Mouse (Mus musculus) ES-CJ7 (cell line): ENCODE measurements around the gene Dstyk.

Experiments used
- DNase-seq: peaks from one replicate; pipeline ENCODE4 v3.0.0; 2011; ENCODE audit warnings: low read depth, low spot score

The Dstyk gene

DNA sequence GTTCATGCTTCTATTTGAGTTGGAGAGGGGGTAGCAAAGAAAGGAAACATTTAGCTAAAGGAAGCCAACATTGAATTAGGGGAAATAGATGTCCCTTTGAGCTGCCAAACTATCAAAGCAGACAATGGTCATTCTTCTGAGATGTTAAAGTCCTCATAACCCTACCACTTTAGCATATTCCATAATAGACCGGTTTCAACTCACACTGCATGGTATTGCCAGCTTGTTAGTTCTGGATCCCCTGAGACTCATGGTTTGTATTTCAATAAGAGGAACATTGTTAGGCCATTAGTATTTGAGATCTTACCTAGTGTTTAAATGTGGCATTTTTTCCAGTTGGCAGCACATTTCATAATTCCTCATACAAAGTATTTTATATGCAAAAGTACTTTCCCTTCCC lies 19.6 kb downstream of the Dstyk start:
- no peak for DNase-seq

DNA sequence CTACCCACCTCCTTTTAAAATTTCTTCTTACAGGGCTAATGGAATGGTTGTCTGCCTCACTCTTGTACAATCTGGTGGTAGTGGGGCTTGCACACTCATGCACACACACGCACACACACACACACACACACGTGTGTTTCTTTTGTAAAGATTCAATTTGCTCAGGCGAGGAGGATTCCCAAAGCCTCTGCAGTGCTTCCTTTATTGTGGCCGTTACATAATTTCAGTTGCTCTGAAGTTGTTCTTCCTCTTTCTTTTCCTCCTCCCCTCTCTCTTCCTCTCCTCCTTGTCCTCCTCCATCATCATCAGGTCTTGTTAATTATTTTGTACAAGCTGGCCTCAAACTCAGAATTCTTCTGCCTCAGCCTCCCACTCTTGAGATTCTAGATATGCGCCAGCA lies 20.0 kb downstream of the Dstyk start:
- no peak for DNase-seq

DNA sequence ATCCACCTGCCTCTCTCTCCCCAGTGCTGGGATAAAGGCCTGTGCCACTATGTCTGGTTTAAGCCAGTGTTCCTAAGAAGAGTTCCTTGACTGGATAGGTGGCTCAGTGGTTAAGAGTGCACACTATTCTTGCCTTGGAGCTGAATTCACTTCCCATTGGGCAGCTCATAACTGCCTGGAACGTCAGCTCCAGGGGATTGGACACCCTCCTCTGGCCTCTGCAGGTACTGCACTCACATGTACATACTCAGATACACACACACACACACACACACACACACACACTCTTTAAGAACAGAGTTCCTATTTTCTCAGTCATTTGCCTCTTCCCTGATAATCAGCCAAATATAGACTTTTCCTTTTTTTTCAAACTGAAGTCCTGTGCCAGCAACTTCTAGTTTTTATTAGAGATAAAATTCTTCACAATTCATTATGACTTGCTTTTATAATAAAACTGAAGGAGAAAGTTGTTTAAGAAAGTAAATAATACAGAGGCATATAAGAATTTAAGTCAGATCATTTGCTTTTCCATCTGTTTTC lies 23.6 kb downstream of the Dstyk start:
- peak; percentile 62 for DNase-seq

- DNase-seq: no peak
These were observed 32.4 kb downstream of the Dstyk start for GRCm38 (mm10) chr1:132449742-132450141.

GRCm38 (mm10) chr1:132464651-132465050 lies 47.3 kb downstream of the Dstyk start:
- no peak for DNase-seq

DNA sequence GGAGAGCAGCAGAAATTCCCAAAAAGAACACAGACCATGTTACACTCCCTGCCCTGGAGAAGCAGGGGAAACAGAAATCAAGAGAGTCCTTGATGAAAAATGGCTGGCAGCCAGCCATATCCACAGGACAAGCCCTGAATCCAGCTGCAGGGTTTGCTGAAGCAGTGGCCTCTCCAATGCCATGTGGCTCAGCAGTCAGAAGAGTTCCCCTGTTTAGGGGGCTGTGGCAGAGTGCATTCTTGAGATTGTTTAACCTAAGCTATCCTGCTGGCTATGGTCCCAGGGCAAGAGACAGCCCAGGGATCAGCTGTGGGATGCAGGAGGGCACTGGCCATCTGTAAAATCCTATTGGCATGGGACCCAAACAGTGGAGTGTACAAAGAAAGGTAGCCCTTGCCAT lies 51.6 kb downstream of the Dstyk start:
- DNase-seq: peak; percentile 48

DNA sequence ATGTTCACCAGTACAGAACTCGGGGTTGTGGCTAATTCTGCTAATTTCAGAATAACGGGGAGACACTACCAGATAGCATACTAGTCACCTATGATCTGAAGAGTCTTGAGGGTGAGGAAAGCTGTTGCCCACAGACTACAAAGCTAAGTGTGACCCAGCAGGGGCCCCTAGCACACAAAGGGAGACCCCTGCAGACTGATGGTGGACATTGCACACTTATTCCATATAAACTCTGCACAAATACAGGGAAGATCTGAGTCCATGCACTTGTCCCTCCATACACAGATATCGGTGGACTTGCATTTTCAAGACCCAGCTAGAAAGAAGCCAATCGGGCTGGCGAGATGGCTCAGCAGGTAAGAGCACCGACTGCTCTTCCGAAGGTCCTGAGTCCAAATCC lies 52.2 kb downstream of the Dstyk start:
- DNase-seq: peak; percentile 83

- peak; percentile 87 for DNase-seq
These were observed 52.7 kb downstream of the Dstyk start for GRCm38 (mm10) chr1:132470031-132470430.

DNA sequence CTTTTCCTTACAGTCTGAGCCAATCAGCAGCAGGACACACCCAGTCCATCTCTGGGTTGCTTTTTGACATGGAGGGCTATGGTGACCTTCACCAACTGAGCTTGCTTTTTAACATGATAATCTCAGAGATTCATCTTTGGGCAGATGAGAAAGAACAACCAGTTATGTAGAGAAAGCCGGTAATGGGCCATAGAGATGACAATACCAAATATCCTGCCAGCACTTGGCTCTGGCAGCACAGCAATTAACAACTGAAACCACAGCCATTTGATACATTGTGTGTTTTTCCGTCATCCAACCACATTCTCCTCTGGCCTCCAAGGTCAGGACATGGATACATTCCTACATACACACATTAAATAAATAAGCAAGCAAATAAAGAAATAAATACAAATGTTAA lies 53.7 kb downstream of the Dstyk start:
- DNase-seq: peak; percentile 99

GRCm38 (mm10) chr1:132471499-132471898 lies 54.1 kb downstream of the Dstyk start:
- DNase-seq: peak; percentile 71

DNA sequence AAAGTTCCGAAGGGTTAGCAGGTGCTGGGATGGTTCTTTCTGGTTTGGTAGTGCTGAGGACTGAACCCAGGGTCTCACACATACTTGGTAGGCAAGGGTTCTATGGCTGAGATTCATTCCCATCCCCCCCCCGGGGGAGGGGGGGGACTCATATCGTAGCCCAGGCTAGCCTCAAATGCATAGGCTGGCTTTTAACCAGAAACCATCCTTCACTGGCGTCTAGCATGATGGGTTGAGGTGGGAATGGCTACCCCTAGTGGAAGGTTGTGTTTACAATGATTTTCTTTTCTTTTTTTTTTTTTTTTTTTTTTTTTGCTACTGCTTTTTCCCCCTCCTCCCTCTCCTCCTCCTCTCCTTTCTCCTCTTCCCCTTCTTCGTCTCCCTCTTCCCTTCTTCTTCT lies 55.2 kb downstream of the Dstyk start:
- DNase-seq: peak; percentile 89

DNA sequence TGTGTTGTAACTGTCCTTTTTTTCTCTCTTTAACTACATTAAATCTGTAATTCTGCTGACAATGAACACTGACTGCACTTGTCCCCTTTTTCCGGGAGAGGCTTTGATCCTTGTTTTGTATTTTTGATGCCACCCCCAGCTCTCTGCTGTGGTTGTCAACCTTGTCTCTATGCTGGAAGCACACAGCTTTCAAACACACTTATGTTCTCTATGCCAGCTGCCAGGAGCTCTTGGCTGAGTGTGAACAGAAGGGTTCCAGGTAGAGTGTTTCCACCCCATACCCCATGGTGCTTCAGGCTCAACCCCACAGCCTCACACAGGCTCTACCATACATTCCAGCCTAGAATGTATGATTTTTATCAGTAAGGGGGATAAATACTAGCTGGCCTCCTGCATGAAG lies 57.1 kb downstream of the Dstyk start:
- no peak for DNase-seq

DNA sequence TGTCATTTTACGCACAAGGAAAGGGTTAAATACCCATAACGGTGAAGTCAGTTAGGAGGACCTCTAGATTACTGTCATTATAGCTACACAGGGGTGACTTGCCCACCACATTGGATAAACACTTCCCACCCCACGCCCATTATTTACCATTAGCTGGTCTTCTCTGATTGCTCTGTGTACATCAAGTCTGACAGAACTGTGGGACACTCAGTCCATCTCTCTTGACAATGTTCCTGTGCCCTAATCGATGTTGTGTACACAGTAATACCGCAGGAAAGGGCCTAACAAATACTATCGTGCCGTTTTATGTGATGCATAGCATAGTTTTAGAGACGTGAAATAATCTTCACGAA lies 59.2 kb downstream of the Dstyk start:
- peak; percentile 55 for DNase-seq

DNA sequence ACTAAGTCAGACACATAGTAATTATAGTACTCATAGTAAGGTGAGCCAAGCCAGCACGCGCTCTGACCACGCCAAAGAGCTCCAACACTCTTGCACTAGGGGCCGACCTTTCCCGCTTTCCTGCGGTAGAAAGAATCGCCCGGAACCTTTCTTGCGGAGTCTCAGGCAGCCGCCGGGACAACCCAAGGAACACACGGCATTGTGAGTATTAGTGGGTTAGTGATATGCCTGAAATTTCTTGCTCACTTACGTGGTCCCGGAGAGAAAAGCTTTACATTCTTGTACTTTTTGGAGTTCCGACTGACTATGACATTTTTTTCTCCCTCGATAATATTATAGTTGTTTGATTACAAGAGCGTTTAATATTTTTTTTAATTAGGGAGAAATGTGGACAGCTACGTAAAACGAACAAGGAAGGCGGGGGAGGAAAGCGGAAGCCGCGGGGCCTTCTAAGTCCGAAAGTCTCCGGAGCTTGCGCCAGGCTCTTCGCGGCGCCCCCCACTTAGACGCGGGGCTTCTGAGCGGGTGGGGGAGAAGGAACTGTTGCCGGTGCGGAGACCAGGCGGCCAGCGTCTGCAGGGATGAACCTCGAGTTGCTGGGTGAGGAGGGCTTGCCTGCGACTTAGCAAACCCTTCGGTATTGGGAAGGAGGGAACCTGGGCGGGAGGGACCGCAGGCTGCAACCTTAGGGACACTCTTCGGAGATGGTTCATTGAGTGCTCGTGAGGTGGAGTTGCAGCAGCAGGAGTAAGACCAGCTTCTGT lies 59.8 kb downstream of the Dstyk start, which contains the start of gene Rbbp5:
Gene Rbbp5, plus strand, starts transcription at position 438 of the 764 bp plus-strand sequence.
- peak; percentile 93 for DNase-seq

DNA sequence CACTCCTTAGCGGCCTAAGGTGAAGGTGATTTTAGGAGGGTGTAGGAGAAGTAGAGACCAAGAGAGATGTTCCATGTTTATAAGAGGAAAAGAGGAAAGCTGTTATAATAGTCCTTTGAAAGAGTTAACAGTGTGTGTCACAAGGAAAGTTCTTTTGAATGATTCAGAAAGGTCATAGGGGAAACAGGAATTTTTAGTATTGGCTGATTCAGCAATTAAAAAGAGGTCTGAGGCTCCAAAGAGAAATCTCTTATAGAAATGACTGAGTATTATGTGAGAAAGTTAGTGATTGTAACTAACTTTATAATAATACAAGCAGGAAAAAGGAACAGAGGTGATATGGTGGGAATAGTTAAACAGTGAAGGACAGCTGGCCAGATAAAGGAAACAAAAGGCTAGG lies 62.1 kb downstream of the Dstyk start:
- DNase-seq: no peak

DNA sequence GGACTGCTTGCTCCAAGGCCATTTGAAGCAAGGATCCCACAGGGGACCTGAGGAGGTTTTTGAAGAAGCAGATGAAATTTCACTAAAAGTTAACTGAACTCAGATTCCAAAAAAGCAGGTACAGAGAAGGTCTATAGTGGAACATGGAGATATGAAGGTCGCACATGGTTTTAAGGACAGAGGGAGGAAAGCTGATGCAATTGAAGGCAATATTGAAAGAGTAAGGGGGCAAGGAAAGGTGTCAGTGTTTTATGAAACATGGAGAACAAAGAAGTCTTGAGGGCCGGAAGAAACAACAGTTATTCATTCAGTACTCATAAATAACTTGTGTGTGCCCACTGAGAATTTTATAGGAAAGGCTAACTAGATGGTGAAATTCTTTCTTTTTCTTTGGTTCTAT lies 64.3 kb downstream of the Dstyk start:
- DNase-seq: no peak

DNA sequence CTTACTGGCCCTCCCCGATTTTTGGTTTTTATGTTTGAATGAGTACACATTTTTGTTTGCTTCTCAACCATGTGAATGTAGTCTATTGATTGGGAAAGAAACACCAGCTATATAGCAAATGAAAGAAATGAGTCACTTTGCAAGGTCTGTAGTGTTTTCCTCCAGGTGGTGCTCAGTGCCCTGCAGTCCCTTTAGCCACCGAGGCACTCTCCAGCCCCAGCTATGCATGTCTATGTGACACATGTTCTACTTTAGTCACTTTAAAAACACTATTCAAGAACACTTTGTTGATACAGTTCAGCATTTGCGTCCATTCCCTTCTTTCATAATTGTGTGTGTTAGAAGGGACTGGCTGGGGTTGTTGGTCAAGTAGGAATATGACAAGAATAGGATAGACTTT lies 65.9 kb downstream of the Dstyk start:
- no peak for DNase-seq

DNA sequence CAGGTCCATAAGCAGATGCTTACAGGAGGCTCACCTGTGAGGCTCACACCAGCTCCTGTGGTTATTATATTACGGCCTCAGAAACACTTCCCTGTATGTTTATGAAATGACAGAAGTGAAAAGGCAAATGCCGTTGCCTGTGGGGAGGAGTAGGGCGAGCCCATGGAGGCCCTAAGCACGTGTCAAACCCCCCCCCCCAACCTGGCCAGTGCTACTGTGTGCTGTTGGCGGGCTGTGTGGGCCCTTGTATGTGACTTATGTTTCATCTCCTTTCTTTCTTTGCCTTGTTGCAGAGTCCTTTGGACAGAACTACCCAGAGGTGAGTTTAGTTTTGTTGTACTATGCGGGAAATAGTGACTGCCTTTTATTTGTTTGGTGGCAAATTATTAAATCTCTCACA lies 66.4 kb downstream of the Dstyk start:
- DNase-seq: no peak

- DNase-seq: no peak
These were observed 83.2 kb downstream of the Dstyk start for GRCm38 (mm10) chr1:132500535-132500934.

DNA sequence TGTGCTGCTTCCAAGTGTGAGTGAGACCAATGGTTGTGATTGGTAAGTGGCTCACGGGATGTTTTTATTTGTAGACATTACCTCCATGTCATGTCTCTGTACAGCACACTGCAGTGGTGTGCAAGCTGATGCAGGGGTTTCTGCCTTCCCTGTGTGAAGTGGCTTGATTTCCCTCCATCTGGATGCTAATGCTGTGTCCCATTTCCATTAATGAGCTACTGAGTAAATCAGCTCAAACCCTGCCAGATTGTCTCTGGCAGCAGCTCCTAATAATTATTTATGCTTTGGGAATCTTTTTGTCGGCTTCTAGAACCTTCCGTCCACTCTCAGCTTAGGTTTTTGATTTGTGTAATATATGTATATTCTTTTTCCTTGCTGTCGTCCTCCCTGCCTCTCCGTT lies 87.8 kb downstream of the Dstyk start:
- no peak for DNase-seq

DNA sequence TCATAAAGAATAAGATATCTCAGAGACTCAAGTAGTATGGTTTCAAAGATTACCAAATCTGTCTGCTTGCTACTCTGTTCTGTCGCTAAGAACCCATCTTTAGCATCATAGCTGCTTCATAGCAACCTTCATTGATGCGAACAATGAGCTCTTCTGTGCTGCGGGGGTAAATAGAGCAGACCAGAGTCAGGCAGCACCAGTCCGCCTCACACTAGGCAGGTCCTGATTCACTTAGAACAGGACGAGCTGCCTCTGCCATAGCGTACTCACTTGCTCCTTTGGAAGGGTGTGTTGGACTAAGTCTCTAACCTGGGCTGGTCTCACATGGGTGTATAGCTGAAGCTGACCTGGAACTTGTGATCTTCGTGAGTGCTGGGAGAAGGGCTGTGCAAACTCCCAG lies 88.7 kb downstream of the Dstyk start, which contains the start of gene Tmem81:
Gene Tmem81, plus strand, starts transcription at position 173 of the 400 bp plus-strand sequence.
- DNase-seq: no peak

GRCm38 (mm10) chr1:132506656-132507055 lies 89.3 kb downstream of the Dstyk start:
- DNase-seq: no peak

- DNase-seq: no peak
These were observed 92.4 kb downstream of the Dstyk start for GRCm38 (mm10) chr1:132509771-132510170.

GRCm38 (mm10) chr1:132511521-132511920 lies 94.2 kb downstream of the Dstyk start:
- no peak for DNase-seq
